Mouse (Mus musculus) testis, postnatal 10 days (tissue): Measurements from ENCODE around the gene Hspg2.
A peak's percentile ranks its signal among the peaks of the same experiment; 100 is the strongest.

ENCODE experiments used
- DNase-seq: peaks from one replicate; pipeline ENCODE4 v3.0.0; 2021; ENCODE audit warnings: low spot score

Gene Hspg2

DNA sequence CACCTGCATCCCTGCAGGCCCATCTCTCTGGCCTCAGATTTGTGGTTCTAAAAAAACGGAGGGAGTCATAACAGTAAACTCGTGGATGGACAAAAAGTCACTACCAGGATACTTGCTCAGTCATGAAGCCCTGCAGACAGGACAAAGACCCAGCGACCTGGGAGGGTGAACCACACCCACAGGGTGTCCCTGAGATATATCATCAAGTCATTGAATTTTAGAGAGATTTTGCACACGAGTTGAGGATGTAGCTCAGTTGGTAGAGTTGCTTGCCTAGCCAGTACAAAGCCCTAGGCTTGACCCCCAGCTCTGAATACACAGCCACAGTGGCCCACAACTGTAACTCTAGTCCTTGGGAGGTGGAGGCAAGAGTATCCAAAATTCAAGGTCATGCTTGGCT lies 7.4 kb upstream of the Hspg2 start:
- no peak for DNase-seq

DNA sequence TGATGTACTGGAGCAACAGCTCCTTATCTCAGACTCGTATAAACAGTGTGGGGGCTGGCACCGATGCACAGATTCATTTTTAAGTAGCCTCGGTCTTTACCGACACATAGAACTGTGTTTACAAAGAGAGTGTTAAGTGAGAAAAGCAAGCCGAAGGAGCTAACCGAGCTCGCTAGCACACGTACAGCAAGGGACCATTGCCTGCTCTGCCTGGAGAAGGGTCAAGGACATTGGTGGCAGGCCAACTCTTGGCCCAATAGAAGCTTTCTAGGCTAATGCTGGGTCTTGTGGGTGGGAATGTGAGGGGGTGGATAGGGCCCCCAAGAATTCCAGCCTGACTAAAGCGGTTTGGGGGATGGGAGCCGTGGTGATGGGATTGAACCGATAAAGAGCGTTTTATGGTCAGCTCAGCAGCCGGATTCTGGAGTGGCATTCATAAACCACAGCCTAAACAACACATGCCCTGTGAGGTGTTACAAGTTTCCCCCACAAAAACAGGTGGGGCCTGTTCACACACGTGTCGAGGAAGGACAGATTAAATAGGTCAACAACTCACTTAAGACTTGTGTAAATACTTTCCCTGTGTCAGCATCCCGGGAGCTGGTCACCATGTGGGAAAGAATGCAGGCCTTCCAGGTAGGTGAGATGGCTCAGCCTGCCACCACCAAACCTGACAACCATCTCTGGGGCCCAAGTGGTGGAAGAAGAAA lies 6.4 kb upstream of the Hspg2 start:
- DNase-seq, result no peak

DNA sequence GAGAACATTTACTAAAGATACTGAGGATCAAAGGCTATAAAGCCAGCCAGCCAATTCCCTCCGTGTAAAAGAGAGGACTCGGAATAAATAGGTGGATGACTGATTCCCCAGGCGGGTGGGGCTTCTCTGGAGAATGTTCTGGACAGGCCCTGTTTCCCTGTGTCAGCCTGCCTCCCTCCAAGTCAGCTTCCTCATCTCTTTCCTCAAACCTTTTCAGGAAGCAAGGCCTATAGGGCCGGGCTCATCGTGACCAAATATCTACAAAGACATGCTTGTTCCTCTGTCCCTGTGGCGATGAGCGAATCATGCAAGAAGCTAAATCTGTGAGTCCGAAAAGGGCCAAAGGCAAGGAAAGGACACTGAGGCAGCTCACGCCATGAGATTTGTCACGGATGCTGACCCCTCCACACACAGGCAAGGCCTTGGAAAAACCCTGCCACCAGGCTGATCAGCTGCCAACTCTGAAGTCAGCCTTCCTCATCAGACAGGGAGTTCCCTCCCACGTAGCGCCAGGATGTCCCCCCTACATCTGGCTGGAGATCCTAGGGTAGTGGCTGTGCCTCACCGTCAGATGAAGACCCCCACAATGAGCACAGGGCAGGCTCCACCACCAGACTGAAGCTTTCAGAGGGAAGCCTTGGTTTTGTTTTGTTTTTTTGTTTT lies 3.3 kb upstream of the Hspg2 start:
- no peak for DNase-seq

DNA sequence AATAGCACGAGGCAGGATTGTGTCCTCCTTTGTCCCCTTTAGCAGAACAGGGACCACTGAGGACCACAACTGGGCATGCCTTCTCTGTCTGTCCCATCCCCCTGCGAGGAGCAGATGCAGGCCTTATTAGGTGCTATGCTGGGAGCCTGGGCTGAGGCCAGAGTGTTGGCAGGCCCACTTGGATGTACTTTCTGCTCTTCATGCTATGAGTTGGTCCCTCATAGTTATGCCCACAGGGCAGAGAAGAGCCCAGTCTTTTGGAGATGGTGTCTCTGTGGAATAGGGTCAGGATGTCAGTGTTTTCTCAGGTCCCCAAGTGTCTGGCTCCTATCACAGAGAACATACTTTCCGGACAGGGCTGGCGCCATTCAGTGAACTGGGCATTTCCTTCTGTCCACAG lies 1.6 kb upstream of the Hspg2 start:
- no peak for DNase-seq

DNA sequence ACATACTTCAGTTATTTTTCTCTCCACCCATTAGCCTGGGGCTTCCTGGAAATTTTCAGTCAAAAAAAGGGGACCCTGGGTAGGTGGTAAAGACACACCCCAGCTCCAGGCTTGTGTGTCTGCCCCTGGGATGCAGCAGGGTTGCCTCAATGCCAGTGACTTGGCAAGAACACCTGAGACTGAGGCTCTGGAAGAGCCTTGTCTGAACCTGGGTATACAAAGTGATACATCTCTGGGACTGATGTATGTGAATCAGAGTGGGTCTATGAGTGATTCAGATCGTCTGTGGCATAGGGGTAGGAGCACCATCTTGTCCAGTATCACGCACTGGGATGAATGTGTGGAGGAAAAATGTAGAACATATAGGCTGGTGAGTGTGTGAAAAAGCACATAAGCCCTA lies 1.0 kb upstream of the Hspg2 start:
- DNase-seq, result no peak

DNA sequence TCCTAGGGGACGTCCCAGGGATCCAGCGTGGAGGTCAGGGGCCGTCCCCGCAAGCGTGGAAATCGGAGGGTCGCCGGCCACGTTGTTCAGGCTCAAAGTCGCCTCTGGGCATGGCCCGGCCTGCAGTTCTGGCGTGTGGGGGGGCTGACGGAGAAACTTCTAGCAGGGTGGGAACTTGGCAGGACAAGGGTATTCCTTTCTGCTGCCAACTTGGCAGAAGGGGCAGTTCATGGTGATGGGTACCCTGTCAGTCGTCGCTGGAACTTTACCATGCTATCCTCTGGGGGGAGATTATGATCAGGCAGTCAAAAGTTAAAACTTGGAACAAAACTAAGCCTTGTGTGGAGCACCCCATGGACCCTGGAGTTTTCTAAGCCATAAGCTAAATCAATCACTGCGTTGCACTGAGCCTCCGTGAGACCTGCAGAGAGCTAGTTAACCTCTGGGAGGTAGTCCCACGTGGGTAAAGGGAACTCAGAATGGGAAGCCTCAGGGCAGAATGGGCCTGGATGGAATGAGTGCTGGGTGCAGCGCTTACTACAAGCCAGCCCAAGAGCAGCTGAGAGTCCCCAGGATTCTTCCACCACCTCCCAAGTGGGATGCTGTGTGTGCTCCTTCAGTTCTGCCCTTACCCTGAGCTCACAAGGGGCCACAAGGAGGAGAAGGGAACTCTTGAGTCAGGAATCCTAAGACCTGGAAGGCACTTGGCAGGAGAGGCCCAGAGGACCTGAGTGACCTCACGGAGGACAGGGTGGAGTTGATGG lies 694 bp downstream of the Hspg2 start:
- DNase-seq, result no peak

DNA sequence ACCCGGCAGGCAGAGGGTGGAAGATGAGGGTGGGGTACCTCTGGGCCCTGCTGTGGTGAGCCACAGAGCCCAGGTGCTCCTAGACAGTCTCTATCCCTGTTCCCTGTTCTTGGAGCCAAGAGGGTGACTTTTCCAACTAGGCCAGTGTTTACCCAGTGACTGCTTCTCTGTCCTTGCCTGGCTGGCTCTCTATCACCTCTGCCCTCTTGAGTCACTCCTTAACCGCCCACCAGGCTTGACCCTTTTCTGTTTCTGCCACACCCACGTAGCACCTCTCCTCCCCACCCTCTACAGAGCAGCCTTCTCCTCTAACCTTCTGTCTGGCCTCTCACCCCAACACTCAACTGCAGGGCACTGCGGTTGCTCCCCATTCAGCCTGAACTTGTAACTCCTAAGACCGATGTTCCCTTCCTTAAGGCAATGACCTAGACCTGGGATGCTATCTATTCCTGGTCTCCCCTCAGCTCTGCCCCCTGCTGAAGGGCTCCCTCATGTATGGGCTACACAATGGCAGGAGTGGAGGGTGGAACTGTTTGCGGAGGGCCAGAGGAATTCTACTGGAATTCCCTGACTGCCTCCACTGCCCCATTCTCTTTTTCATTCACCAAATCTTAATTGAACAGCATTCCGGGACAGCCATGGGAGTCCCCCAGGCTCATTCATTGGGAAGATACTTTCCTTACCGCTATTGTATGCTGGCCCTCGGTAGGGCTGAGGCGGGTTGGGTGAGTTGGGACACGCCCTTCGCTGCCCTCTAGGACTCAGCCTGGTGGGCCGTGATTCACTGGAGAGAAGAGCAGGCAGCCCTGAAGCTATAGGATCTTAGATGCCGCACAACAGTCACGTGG lies 1.5 kb downstream of the Hspg2 start:
- DNase-seq, result no peak

DNA sequence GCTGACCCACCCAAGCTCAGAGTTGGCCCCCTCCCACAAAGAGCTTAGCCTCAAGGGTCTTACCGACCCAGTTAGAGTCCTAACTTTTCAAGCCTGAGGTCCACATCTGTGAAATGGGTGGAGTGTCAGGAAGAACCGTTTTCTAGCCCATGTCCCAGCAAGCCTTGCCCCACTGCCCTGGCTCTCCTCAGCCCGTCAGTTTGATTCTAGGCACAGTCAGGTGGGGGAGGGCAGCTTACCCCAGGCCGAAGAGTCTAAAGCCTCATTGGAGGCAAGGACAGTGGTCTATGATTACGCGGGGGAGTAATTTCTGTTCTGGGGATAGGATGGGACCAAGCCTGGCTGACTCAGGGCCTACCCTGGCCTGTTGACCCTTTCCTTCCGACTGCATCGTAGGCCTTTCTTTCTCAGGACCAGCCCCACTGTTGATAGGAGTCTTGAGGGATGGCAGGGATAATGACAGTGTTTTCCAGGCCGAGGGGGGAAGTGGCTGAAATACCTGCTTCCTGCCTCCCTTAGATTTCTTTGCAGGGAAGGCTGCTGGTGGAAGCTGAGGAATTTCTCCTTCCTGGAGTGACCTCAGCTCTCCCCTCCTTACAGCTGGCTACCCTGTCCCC lies 2.2 kb downstream of the Hspg2 start:
- no peak for DNase-seq

DNA sequence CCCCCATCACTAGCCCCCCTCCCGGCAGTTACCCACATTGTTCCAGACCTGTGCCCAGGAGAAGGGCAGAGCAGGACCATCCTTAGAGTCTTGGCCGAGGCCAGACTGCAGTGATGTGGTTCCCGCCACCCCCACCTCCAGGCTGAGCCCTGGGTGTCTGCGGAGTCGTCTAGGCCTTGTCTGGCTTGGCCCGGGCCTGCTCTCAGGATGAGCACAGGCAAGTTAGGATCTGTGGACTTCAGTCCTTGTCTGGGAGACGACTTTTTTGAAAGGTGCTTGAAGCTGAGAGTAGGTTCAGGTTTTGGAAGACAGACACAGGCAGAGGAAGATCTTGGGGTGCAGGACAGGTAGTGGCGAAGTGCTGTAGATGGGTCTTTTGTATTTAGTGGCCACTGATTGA lies 2.8 kb downstream of the Hspg2 start:
- DNase-seq, result no peak

DNA sequence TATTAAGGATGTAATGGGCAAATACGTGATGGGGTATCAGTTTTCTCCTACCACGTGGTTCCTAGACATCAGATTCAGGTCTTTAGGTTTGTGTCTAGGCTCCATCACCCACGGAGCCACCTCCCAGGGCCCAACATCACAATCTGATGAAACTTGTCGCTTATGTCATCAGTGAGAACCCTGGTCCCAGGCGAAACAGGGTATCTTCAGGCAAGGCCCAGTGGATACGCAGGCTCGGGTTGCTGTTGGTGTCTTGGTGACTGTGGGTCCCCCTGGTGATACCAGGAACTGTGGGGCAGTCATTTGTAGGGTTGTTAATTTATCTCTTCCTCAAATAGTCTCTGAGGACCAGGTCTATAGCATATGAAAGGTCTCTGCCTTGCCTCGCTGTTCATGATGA lies 4.7 kb downstream of the Hspg2 start:
- no peak for DNase-seq

DNA sequence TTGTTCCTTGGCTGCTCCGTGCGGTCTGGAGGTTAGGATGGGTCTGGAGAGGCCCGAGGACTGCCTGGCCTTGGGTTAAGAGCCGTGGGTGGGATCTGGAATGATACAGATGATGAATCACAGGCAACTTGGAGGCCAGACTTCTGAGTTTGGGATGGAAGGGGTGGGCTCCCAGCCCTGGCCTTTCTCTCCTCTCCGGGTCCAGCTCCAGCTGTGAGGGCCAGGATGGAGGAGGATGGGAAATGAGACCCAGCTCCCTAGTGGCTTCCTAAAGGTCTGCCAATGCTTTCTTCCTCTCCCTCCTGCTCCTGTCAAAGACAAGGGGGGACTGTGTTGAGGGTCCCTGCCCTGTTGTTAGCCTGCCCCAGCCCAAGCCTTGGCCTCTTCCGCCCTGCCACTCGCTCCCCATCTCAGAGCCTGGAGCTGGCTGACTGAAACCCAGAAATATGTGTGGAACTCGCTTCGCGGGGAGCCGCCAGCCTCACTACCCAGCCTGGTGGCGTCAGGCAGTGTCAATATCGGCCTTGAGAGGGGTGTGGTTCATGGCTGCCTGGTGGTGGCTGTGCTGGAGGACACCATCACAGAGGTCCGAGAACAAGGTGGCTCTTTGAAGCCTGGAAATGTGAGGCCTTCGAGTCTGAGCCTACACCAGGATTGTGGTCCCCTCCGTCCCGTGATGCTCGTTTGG lies 5.3 kb downstream of the Hspg2 start:
- DNase-seq, result no peak

DNA sequence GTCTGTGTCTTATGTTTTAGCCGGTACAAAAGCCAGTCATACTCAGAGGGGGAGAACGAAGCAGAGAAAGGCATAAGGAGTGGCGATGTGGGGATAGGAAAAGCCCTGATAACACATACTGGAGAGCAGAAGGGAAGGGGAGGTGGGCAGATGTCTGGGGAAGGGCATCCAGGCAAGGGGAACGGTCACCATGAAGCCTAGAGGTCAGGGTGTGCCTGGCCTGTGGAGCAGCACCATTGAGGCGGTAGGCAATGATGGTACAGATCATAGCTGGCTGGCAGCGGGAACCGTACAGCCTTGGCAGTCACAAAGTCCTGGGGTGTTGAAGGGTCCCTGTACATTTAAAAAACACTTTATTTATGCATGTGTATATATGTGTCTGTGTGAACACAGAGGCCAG lies 6.1 kb downstream of the Hspg2 start:
- no peak for DNase-seq

DNA sequence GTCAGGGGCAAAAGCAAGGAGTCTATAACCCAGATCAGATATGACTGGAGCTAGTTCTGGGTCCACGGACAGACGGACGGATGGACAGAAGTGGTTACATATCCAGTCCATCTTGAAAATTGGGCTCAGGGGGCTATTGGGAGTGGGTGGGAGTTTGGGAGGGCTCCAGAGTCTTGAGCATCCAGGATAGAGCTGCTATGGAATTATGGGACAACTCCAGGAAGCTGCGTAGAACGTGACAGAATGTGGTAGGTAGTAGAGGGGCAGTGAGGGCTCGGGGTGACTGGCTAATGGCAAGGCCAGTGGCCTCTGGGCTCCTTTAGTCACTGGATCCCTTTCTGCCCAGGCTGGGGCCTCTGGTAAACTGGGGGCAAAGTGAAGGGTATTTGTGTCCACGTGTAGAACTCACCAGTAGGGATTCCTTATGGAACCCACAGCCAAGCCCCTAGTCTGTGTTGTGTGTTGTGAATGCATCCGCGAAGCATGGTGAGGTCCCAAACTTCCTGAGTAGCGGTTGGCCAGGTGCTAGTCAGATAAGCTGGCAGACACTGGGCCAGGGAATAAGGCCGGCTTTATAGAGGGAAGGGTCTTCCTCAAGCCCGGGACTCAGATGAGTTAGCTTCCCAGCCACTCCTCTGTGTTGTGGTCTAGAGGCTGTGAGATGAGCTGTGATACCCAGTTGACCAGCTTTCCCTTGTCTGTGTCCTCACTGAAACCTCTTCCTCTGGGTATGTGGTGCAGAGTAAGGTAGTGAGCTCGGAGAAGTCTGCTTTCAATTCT lies 6.9 kb downstream of the Hspg2 start:
- DNase-seq, result no peak

DNA sequence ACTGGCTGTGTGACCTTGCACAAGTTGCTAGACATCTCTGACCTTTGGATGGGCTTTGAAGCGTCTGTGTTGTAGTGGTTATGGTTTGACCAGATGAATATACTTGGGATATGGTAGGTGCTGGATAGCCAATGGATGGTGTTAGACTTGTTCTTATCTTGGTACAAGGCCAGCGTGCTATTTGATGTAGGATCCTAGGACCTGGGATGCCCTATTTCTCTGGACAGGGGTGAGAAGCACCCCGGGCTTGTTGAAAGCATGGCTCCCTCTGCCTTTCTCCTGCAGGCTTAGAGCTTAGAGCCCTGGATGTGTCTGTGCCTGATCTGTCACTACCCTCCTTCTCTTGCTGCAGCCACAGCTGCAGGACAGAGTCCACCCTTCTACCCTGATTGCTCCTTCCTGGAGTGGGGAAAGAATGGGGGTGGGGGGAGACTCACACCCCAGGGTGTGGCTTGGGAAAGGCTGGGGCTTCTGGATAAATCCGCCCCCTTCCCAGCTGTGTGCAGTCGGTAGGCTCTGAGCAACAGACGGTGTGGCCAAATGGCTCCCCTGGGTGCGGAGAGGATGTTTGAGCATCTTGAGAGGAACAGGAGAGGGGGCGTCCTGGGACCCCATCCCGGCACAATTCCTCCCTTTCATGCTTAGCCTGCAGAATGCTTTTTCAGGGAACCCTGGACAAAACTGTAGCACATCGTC lies 7.6 kb downstream of the Hspg2 start:
- DNase-seq, result peak; percentile 73

DNA sequence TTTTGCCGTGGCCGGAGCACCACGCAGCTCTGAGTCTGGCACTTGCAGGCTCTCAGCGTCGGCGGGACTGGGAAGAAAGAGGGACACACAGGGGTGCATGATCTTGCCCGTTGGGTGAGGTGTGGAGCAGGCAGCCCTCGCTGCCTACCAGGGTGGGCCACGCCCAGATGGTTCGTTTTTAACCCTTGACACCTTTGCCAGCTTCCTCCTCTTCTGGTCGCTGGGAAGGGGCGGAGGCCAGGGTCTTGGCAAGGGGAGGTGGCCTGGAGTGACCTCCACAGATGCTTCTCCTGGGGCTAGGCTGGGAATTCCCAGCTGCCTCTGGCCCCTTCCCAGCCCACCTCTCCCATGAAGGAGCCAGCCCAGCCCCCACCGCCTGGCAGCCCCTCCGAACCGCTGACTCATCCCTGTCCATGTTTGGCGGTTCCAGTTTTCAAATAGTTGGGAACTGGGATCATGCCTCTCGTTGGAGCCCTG lies 8.2 kb downstream of the Hspg2 start:
- peak; percentile 81 for DNase-seq

DNA sequence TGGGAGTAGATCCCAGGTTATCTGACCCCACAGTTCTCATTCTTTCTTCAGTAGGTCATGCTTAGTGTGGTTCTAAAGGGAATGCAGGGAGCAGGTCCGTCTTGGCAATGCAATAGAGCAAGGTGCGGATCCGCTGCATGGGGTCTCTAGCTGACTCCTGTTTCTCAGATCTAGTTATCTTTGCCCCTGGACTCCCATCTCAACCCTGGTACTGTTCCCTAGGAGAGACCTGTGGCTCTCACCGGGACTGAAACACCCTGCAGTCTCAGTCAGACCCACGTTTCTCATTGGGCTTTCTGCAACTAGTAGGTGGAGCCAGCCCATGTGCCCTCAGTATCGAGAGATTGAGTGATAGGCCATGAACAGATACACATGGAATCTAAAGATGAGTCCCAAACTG lies 9.0 kb downstream of the Hspg2 start:
- no peak for DNase-seq

DNA sequence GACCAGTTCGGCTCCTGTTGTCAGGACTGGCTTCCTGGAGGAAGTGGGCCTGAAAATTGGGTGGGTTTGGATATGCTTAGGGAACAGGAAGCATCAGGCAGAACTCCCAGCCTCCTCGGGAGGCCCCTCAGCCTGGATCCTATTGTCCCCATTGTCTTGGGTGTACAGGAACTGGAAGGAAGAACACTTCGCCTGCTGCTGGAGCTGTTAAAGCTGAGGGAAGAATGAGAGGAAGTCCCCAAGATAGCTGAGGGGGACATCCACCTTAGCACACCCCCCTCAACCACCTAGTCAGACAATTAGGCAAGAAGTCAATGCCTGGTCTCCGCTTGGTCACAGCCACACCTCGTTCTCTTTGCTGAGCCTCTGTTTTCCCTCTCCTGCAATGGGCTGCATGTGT lies 9.7 kb downstream of the Hspg2 start:
- DNase-seq, result no peak

DNA sequence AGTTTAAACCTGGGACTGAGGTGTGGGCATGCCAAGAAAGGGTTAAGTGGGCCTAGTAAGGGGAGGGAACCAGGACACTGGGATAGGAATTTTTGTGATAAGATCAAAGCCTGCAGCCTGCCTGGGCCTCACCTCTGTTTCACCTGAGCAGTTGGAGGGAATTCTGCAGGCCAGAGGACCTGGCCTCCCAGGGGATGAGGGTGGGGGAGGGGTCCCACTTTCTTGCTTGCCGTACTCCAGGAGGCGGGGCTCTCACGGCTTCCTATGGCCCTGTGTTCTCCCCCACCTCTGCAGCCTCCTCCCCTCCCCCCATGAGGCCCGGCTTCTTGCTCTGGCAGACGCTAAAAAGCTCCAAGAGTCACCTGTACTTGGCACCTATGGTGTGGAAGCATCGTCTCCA lies 11.2 kb downstream of the Hspg2 start:
- DNase-seq, result no peak

DNA sequence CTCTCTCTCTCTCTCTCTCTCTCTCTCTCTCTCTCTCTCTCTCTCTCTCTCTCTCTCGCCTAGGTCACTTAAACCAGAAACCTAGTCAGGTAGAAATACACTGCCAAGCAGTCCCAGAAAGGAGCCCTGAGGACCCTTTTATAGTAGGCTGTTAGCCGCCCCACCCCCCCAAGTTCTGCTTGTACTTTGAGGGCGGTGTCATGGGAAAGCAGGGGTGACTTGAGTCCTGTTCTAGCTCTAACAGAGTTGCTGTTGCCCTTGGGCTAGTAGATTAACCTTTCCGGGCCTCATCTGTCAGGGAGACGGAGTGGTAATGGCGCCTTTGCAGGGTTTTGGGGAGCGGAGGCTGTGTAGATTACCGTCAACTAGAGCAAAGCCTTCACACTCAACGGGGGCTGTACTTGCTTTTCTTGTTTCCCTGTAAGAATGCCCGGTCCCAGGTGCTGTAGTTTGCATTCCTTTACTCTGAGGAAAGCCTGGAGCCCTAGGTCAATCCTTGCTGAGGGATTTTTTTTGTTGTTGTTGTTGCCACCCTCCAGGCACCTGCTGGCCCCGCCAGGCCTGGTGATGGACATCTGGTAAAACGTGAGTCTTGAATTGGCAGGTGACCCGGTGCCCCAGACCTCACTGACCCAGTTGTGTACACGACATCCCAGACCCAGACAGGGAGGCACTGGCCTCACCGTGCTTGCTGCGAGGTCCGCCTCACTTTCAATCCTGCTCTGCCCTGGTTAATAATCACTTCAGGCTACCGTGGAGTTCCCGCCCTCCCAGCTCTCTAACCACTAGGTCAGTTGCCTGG lies 11.8 kb downstream of the Hspg2 start:
- no peak for DNase-seq
